Mouse (Mus musculus) telencephalon, adult 2 months (tissue): ENCODE data around the gene Gzmn.
"Not testable (repeated sequence)": the region's sequence is repeated elsewhere in the genome, so short reads cannot be mapped to it uniquely, and the experiment has no call there.

Experiments
- DNase-seq: peaks from one replicate; pipeline ENCODE4 v3.0.0-alpha.2; 2011; ENCODE audit warnings: low read depth, low spot score

Gzmn gene

GRCm38 (mm10) chr14:56174499-56174898 is at the start of gene Gzmn:
Gzmn (minus strand) TSS chr14:56174599.
- DNase-seq: no peak

- DNase-seq: no peak
Observed at GRCm38 (mm10) chr14:56211317-56211716, 36.9 kb upstream of the Gzmn start, which contains the start of gene Gzmf. Gzmf (minus strand) TSS chr14:56211417.

GRCm38 (mm10) chr14:56205613-56206012 is 31.2 kb upstream of the Gzmn start:
- no peak for DNase-seq

- DNase-seq: not testable (repeated sequence)
Observed at GRCm38 (mm10) chr14:56205021-56205420, 30.6 kb upstream of the Gzmn start.

- peak; percentile 2 for DNase-seq
Observed at GRCm38 (mm10) chr14:56203975-56204374, 29.6 kb upstream of the Gzmn start.

- no peak for DNase-seq
Observed at GRCm38 (mm10) chr14:56186946-56187345, 12.5 kb upstream of the Gzmn start.

- no peak for DNase-seq
Observed at GRCm38 (mm10) chr14:56186521-56186920, 12.1 kb upstream of the Gzmn start.

GRCm38 (mm10) chr14:56177651-56178050 is 3.3 kb upstream of the Gzmn start:
- DNase-seq: not testable (repeated sequence)

GRCm38 (mm10) chr14:56173396-56173795 is 1.0 kb downstream of the Gzmn start:
- DNase-seq: peak; percentile 79

- no peak for DNase-seq
Observed at GRCm38 (mm10) chr14:56172744-56173143, 1.7 kb downstream of the Gzmn start.

- DNase-seq: peak; percentile 46
Observed at GRCm38 (mm10) chr14:56168009-56168408, 6.4 kb downstream of the Gzmn start.

- no peak for DNase-seq
Observed at GRCm38 (mm10) chr14:56162109-56162508, 12.3 kb downstream of the Gzmn start.

GRCm38 (mm10) chr14:56159479-56159878 is 14.9 kb downstream of the Gzmn start, which contains the start of gene Gzmg:
Gzmg (minus strand) TSS chr14:56159579.
- not testable (repeated sequence) for DNase-seq

- DNase-seq: no peak
Observed at GRCm38 (mm10) chr14:56155340-56155739, 19.1 kb downstream of the Gzmn start.

- not testable (repeated sequence) for DNase-seq
Observed at GRCm38 (mm10) chr14:56133675-56134074, 40.7 kb downstream of the Gzmn start.

- not testable (repeated sequence) for DNase-seq
Observed at GRCm38 (mm10) chr14:56132508-56132907, 41.9 kb downstream of the Gzmn start, which contains the start of gene Gzmd. Gzmd (minus strand) TSS chr14:56132608.

GRCm38 (mm10) chr14:56128341-56128740 is 46.1 kb downstream of the Gzmn start:
- DNase-seq: no peak

- DNase-seq: no peak
Observed at GRCm38 (mm10) chr14:56123516-56123915, 50.9 kb downstream of the Gzmn start.

GRCm38 (mm10) chr14:56120525-56120924 is 53.9 kb downstream of the Gzmn start, which contains the start of gene Gzme:
Gzme (minus strand) TSS chr14:56120625.
- no peak for DNase-seq
